Mouse (Mus musculus) ES-E14 (cell line): Measurements from ENCODE around the gene Cuedc1. TPM values are rescaled to one million over a fixed set of nuclear protein-coding genes. Genes with fewer than 3 reads are reported as not detected.
"Not testable (repeated sequence)": the region's sequence is repeated elsewhere in the genome, so short reads cannot be mapped to it uniquely, and the experiment has no call there.

Source experiments
- DNase-seq: peaks from one replicate; pipeline ENCODE4 v3.0.0-alpha.2; 2013; ENCODE audit warnings: low read depth, low spot score
- H3K27ac ChIP-seq: 2 replicates; pipeline ENCODE4 v1.5.1; 2012; ENCODE audit warnings: low read depth, mild to moderate bottlenecking, low read length, moderate library complexity, mixed read lengths; ENCODE audit not compliant: poor library complexity, insufficient read depth, severe bottlenecking
- H3K36me3 ChIP-seq: 2 replicates; pipeline ENCODE4 v1.6.1; 2012; ENCODE audit warnings: mild to moderate bottlenecking, low read length, moderate library complexity, mixed read lengths; ENCODE audit not compliant: control insufficient read depth, poor library complexity, insufficient read depth, severe bottlenecking
- H3K4me1 ChIP-seq, 2 experiments: fragments of 150-350 bp in 1 of 2; sonication (generic) in 1 of 2; 2 replicates each; pipeline ENCODE4 v1.6.1; 2012; ENCODE audit warnings: low read length in 2 of 2, mild to moderate bottlenecking in 1 of 2, mixed read lengths in 1 of 2; ENCODE audit not compliant: control insufficient read depth in 2 of 2, insufficient read depth in 2 of 2, poor library complexity in 1 of 2
- H3K4me3 ChIP-seq, 2 experiments: fragments of 150-350 bp in 1 of 2; sonication (generic) in 1 of 2; 2 replicates each; pipeline ENCODE4 v1.5.1; 2012; ENCODE audit warnings: low read length in 2 of 2, low read depth in 1 of 2, mild to moderate bottlenecking in 1 of 2, mixed read lengths in 1 of 2; ENCODE audit not compliant: insufficient read depth in 1 of 2, poor library complexity in 1 of 2, severe bottlenecking in 1 of 2
- H3K9ac ChIP-seq: 2 replicates; pipeline ENCODE4 v1.6.1; 2012; ENCODE audit warnings: low read depth, mild to moderate bottlenecking, low read length, mixed read lengths; ENCODE audit not compliant: poor library complexity, insufficient read depth, severe bottlenecking
- H3K9me3 ChIP-seq: fragments of 150-350 bp; sonication (generic); 2 replicates; pipeline ENCODE4 v1.6.1; 2012; ENCODE audit warnings: low read depth, mild to moderate bottlenecking, low read length; ENCODE audit not compliant: control insufficient read depth, insufficient read depth
- CHD2 ChIP-seq: IDR thresholded peaks from 2 replicates; pipeline ENCODE4 v1.6.1; 2014; ENCODE audit warnings: mild to moderate bottlenecking, low read depth, low read length, inconsistent platforms
- HCFC1 ChIP-seq: IDR thresholded peaks from 2 replicates; pipeline ENCODE4 v1.6.1; 2012; ENCODE audit warnings: low read length, inconsistent platforms, borderline replicate concordance; ENCODE audit not compliant: insufficient read depth
- MAFK ChIP-seq: IDR thresholded peaks from 2 replicates; pipeline ENCODE4 v1.6.1; 2014; ENCODE audit warnings: mild to moderate bottlenecking, low read depth, low read length, inconsistent platforms; ENCODE audit not compliant: insufficient read depth
- ZC3H11A ChIP-seq: IDR thresholded peaks from 2 replicates; pipeline ENCODE4 v1.6.1; 2012; ENCODE audit warnings: low read depth, mild to moderate bottlenecking, inconsistent platforms, low read length, borderline replicate concordance
- ZNF384 ChIP-seq: IDR thresholded peaks from 2 replicates; pipeline ENCODE4 v1.6.1; 2012; ENCODE audit warnings: low read depth, low read length, inconsistent platforms
- in situ Hi-C, 2 experiments: fragments of 600-800 bp; cut with MboI; formaldehyde crosslinking; loops; one replicate each; pipeline ENCODE4 v1.15.1; 2025; ENCODE audit warnings: low sequenced_read_pairs in 2 of 2, inconsistent platforms in 1 of 2; ENCODE audit not compliant: unreplicated experiment in 2 of 2
- total RNA-seq: library from RNA; depleted of rRNA; stranded (reverse); fragments of 300-350 nt; gene quantifications from 2 replicates; pipeline ENCODE4 v1.2.3, GENCODE M21; 2012

Gene Cuedc1
- total RNA-seq, 1 experiment, result 8.7 TPM

DNA sequence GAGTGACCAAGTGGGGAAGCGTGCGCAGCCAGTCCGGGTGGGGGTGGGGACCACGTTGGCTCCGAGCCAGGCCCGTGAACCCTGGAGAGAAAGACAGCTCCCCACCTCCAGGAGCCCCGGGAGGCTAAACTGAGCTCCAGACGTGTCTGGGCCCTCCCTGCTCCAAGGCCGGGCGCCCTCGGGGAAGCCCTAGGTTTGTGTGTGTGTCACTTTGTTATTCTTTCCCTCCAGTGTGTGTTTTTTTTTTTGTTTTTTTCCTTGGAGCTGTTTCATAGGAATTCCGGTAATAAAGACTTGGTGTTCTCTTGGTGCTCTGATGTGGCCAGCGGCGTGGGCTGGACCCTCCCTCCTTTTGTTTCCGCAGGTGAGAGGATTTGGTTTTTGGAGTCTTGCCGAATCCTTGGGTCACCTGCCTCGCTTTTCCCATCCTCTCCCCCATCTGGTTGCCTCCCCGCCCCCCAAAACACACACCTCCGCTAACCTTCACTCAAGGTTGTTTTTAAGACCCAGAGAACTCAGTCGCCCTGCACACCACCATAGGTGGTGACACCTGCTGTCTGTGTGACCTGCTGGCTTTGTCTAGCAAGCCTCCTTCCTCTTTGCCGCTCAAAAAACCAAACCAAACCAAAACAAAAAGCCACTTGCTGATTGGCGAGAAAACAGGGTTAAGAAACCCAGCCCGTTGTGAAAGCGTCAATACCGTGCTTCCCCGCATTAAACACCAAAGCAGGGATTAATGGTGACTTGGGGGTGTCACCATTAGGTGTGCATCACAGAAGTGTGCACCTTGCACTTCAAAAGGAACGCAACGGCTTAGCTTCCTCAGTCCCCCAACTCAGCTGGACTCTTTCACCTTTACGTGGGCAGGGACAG is 96.2 kb downstream of the Cuedc1 start:
- Histone ChIP-seq H3K27ac (peak overlapping the region; percentile 76), H3K4me1 (peaks cover 0 to 13% of the 10 kb centered on the region in 2 experiments; a peak in 1 of 4 replicates), H3K36me3 (no peaks in the 10 kb centered on the region), H3K9me3 (no peaks in the 10 kb centered on the region), H3K9ac (peak overlapping the region; percentile 66), H3K4me3 (peak overlapping the region; percentile 48 to 56; a peak in 3 of 4 replicates)
- no peak for TF ChIP-seq CHD2
- TF ChIP-seq HCFC1, result no peak
- no peak for TF ChIP-seq ZC3H11A
- TF ChIP-seq ZNF384, result no peak
- no peak for TF ChIP-seq MAFK
- DNase-seq, result no peak
- in situ Hi-C loops, result no loop called here

GRCm38 (mm10) chr11:88195699-88196098 is 97.8 kb downstream of the Cuedc1 start:
- not testable (repeated sequence) for H3K27ac ChIP-seq, DNase-seq, H3K4me3 ChIP-seq, H3K36me3 ChIP-seq, H3K9me3 ChIP-seq, H3K9ac ChIP-seq
- in situ Hi-C loops, result loop anchor here in 1 of 2 experiments (5.0 kb wide), 2 partner anchors 138 to 228 kb away; no protein-coding TSS in a partner anchor
- peaks cover 0 to 13% of the 10 kb centered on the region in 2 experiments; a peak in 1 of 4 replicates for H3K4me1 ChIP-seq

DNA sequence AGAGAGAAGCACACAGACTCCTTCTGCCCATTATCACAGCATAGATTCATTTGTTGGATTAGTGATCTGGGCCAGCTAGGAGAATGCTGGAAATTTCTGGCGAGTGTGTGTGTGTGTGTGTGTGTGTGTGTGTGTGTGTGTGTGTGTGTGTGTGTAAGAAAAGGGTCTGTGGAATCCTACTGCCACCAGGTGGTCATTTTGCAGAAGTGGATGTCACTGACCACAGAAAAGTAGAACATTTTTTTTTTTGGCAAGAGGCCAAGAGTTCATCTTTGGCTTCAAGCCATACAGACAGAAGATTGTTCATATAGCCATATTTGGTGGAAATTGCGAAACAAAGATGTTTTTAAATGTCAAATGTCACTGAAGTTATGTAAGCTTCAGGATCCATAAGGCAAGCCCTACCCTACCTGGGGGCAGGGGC is 99.3 kb downstream of the Cuedc1 start:
- Histone ChIP-seq H3K27ac (no peak overlapping the region), H3K36me3 (no peaks in the 10 kb centered on the region), H3K4me1 (peaks cover 0 to 11% of the 10 kb centered on the region in 2 experiments; a peak in 1 of 4 replicates), H3K9ac (no peak overlapping the region), H3K9me3 (no peaks in the 10 kb centered on the region), H3K4me3 (no peak overlapping the region)
- in situ Hi-C loops, result loop anchor here in 1 of 2 experiments (5.0 kb wide), 2 partner anchors 140 to 230 kb away; no protein-coding TSS in a partner anchor
- DNase-seq, result no peak
- TF ChIP-seq ZC3H11A, result peak; percentile 89; the same call in 1 of the 2 replicates
- no peak for TF ChIP-seq HCFC1
- peak; percentile 88 for TF ChIP-seq ZNF384

DNA sequence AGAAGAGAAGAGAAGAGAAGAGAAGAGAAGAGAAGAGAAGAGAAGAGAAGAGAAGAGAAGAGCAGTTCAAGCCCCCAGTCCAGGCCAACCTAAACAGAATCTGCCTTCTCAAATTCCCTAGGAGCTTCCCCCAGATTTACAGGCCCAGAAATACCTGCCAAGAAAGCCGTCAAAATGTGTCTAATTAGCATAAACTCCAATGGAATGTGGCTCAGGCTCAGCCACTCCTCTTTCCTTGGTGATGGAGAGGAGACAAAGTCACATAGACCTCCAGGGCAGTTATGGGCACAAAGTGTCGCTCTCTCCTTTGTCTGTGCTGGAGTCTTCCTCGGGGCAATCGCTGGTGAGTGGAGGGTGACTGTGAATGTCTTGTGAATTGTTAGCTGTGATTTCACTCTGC is 100.4 kb downstream of the Cuedc1 start:
- no peak for DNase-seq
- no peaks in the 10 kb centered on the region for H3K9me3 ChIP-seq
- no peak overlapping the region for H3K27ac ChIP-seq
- no peak overlapping the region for H3K4me3 ChIP-seq
- TF ChIP-seq CHD2, result no peak
- no peak for TF ChIP-seq ZNF384
- TF ChIP-seq MAFK, result no peak
- no peak for TF ChIP-seq HCFC1
- TF ChIP-seq ZC3H11A, result no peak
- H3K4me1 ChIP-seq, result peaks cover 2 to 7% of the 10 kb centered on the region in 2 experiments; a peak in 1 of 4 replicates
- no peaks in the 10 kb centered on the region for H3K36me3 ChIP-seq
- H3K9ac ChIP-seq, result no peak overlapping the region
- in situ Hi-C loops, result loop anchor here in 1 of 2 experiments (5.0 kb wide), 2 partner anchors 141 to 231 kb away; no protein-coding TSS in a partner anchor
